Mouse (Mus musculus) right cerebral cortex, postnatal 4 days (tissue): ENCODE measurements around the gene Fpr-rs7.

Experiments used
- DNase-seq: peaks from one replicate; pipeline ENCODE4 v3.0.0-alpha.2; 2022

Fpr-rs7 gene

GRCm38 (mm10) chr17:20114126-20114525 lies at the start of gene Fpr-rs7:
Gene Fpr-rs7, minus strand, starts transcription at chr17:20114226.
- DNase-seq = no peak

GRCm38 (mm10) chr17:20074090-20074489 lies 39.9 kb downstream of the Fpr-rs7 start:
- no peak for DNase-seq

GRCm38 (mm10) chr17:20071656-20072396 lies 42.2 kb downstream of the Fpr-rs7 start:
- no peak for DNase-seq
